Mouse (Mus musculus) spleen, postnatal 14 days (tissue): ENCODE results near the gene Cypt15.
"Not testable (repeated sequence)": the region's sequence is repeated elsewhere in the genome, so short reads cannot be mapped to it uniquely, and the experiment has no call there.

Source experiments
- DNase-seq, 2 experiments: peaks; one replicate each; pipeline ENCODE4 v3.0.0; 2021 to 2022; ENCODE audit warnings: low spot score in 2 of 2

Gene Cypt15

DNA sequence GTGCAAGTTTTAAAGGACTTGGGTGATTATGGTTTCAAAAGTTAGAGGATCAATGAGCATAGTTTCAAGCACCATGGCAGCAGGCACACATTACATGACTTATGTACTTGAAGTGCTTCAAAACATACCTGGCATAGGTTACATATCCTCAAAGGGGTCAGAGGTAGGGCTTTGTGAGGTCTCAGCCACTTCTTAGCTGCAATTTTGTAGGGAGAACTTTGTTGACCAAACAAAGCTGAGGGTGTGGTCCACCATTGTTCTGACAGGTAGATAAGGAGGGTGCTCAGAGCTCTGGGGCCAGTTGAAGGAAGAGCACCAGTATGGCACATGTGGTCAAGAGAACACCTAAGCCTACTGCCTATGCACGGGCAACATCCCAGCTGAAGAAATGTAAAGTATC is at the start of gene Cypt15:
Gene Cypt15, plus strand, starts transcription at position 301 of the 400 bp plus-strand sequence.
- not testable (repeated sequence) for DNase-seq

DNA sequence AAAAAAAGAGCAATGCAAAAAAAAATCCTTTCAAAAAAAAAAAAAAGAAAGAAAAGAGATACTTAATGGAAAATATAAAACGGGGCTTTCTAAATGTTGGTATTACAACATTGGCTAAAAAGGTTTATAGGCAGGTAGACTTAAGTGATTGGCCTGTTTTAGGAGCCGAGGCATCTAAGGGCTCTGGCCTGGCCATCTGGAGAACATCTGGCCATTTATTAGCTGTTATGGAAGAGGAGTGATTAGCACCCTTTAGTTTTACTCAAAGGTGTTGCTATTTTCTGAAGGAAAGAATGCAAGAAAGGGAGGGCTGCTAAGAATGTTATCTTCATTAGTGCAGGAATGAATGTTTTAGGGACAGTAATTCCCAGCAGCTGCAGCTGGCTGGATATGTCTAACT is 24.9 kb downstream of the Cypt15 start:
- no peak for DNase-seq

GRCm38 (mm10) chrX:39378830-39379229 is 32.8 kb downstream of the Cypt15 start:
- no peak for DNase-seq

DNA sequence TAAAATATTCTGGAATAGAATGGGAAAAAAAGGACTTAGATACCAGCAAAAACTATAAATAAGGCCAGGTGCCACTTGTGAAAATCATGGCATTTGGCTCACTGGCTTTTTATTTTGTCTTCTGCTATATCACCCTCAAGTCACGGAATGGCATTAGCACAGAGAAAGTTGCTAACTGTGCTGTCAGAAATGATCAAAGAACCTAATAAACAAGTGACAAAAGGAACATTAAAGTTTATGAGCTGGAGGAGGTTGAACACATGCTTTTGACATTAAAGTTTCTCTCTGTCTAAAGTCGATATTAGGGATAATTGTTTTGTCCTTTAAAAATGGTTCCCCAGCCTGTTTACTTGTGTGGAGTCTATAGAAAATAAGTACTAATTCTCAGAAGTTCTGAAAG is 37.7 kb downstream of the Cypt15 start:
- no peak for DNase-seq
